Mouse (Mus musculus) liver (tissue): ENCODE measurements at regions not wholly inside any gene's neighbourhood (a gene's known extent, or its start where the extent isn't known, plus 50 kb on each side); places are given as distances from the start of the nearest gene placed in this dataset.

Source experiments
- DNase-seq: peaks from one replicate; pipeline ENCODE4 v3.0.0-alpha.2; 2020; ENCODE audit warnings: mixed read lengths

DNA sequence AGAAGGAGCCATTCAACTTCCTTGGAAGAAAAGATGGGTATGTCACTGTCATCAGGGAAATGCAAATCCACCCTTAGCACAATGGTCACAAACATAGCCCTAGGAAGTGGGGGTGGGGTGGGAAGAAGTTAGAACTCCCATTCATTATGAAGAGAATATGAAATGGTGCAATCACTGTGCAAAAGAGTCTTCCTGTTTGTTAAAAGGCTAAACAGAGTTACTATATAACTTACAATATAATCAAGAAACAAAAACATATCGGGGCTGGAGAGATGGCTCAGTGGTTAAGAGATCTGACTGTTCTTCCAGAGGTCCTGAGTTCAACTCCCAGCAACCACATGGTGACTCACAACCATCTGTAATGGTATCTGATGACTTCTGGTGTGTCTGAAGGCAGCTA, 95.1 kb upstream of the Tsc22d2 start:
- DNase-seq: no peak

DNA sequence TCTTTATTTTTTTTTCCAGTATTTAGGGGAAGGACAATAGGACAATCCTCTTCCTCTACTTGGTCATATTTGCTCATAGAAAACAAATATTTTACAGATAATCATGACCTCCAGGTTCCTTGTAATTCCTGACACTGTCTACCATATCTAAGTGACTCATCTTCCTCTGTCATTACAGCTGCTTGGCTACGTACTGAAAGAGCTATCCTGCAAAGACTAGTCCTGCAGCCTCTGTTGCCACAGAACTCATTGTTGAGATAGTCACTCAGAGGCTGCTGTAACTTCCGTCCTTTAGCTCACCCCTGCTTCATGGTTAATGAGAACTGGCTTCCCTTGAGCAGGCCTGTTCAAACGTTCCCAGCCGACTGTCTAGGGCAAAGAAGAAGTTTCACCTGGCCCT, 93.7 kb upstream of the Tsc22d2 start:
- DNase-seq: no peak

DNA sequence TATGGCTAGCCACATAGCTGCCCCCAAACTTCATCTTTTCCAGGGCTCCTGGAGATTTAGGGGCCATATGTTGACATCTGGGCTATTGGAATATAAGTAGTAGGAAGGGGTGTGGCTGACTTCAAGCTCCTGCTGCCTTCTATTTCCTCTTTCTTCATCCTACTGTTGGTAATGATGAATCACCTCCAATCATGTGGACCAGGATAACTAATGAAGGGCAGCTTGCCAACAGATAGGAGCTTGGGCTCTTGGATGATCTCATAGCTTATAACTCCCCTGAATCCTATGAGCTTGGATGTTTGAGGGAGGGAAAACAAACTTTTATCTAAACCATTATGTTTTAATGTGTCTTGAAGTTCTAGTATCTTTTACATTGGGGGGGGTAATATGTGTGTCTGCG, 92.2 kb upstream of the Tsc22d2 start:
- no peak for DNase-seq

DNA sequence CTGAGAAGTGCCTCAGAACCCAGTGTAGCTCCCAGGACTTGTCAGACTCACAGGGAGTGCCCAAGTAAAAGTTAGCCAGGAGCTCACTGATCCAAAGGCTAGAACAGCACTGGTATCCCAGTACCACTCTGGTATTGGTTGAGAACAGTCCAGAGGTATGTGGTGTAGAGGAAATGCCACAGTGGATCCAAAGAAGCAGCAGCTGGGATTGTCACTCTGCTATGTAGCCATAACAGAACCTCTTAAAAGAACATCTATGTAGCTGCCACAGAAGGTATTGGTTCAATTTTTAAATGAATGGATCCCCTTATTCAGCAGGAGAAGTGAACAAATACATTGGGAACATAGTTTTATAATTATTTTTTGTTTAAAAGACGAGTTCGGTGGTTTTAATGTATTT, 86.8 kb upstream of the Tsc22d2 start:
- DNase-seq: no peak

DNA sequence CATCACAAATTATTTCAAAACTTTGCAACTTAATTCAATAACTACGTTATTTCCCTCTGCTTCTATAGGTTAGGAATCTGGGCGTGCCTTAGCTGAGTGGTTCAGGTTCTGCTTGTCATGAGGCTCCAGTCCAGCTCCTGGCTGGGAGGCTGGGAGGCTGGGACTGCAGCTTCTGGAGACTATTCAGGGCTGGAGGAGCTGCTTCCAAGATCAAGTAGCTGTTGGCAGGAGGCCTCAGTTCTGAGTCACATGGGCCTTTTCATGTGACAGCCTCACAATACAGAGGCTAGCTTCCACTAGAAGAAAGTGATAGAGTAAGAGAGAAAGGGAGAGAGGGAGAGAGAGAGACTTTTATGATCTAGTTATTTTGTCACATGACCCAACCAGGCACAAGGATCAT, 84.3 kb upstream of the Tsc22d2 start:
- no peak for DNase-seq

DNA sequence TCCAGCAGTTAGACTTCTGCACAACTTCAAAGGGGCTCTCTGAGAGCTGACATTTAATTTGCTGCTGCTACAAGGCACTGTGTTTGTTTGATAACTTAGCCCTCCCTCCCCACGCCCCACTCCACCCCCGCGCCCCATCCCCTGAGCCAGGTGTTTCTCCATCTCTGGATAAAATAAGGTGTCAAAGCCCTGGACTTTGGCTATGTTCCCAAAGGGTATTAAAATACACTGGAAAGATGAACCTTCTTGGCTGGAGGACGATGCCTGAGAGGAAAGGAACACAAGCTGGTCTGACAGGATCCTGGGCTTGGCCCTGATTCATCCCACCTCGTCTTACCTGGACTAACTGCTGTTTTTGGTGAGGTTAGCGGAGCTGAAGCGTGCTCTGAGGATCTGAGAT, 80.5 kb upstream of the Tsc22d2 start:
- peak; percentile 11 for DNase-seq

DNA sequence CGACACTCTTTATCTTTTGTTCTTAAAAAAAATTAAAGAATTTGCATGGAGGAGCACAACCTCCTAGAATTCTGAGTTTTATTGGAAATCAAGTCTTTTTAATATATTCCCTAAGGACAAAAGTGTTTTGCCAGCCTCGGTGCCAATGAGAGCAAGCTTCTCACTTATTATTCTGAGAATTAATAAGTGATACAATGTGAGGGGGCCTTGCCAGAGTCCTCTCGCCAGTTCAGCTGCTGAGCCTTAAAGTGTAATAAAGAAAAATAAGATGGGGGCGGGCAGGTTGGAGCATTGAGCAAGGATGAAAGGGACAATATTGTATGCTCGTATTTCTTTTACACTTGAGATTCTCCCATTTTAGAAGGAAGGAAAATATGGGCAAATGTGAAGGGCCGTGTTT, 79.2 kb upstream of the Tsc22d2 start:
- DNase-seq: no peak

DNA sequence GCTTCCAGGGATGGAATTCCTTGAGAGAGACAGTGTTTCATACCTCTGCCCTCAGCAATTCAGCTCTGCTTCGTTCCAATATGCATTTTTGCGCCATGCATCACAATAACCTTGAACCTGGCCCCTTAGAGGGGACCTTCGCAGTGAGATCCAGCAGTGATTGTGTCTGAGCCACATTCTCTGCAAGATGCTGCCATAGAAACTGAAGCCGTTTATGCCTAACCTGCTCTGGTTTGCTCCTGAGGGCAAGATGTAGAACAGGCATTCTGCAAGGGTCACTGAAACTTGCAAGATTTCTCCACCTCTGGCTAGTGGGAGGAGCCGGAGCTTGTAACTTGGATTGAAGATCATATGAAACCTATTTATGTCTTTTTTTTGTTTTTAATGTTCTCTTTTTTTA, 78.4 kb upstream of the Tsc22d2 start:
- DNase-seq: no peak

DNA sequence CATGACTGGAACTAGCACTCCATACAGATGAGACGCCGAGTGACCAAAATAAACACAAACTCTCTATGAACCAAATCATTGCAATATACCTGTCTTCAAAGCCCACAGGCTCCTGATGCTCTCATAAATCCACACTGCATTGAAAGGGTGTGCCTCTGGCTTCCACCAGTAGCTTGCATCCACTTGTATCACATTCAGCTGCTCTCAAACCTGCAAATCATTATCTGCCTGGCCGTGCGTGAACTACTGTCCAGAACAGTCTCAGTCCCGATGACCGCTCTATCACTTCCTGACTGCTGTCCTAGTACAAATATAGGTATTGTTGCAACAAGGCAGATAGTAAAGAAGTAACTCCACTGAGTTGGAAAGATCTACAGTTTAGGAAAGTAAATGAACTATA, 77.9 kb upstream of the Tsc22d2 start:
- DNase-seq: no peak

DNA sequence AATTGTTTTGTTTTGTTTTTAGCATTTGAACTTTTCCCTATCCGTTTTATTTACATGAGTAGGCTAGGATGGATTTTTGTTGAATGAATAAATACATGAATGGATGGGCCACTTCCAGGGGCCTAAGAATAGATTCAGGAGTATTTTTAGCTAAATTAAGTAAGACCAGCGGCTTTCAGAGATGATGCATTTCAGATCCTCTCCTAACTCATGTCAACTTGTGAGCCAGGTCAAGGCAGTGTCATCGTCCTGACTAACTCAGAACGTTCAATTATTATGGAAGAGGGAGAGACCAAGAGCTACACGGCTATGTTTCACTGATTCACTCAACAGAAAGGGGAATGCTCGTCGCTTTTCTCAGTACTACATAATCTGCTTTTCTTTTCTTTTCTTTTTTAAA, 75.5 kb upstream of the Tsc22d2 start:
- DNase-seq: no peak

DNA sequence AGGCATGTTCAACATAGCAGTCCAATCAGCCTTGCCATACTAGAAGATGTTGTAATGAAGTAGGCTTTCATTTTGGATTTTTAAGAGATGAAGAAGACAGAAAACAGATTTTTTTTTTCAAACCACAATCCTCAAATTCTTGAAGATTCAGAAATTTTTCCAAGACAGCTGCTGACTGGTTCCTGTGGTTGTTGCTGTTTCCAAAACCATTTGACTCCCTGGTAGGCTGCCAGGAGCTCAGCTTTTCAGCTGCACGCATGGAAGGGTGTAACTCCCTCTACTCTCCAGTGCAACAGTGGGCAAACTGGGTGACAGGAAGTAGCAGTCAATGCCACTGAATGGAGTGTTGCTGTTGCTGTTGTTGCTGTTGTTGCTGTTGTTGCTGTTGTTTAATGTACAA, 72.4 kb upstream of the Tsc22d2 start:
- no peak for DNase-seq

DNA sequence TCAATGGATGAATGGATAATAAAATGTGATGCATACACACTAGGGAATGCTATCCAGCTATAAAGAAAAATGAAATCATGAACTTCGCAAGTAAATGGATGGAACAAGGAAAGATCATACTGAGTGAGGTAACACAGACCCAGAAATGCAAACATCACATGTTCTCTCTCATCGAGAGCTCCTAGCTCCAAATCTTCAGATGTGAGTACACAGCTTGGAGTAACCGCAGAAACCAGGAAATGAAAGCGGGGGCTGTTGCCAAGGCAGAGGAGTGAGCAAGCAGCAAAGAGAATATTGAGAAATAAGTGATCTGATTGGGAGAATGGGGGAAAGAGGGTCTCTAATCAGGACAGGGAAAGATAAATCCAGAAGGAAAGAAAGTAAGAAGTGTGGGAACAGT, 52.0 kb upstream of the Tsc22d2 start:
- DNase-seq: no peak

DNA sequence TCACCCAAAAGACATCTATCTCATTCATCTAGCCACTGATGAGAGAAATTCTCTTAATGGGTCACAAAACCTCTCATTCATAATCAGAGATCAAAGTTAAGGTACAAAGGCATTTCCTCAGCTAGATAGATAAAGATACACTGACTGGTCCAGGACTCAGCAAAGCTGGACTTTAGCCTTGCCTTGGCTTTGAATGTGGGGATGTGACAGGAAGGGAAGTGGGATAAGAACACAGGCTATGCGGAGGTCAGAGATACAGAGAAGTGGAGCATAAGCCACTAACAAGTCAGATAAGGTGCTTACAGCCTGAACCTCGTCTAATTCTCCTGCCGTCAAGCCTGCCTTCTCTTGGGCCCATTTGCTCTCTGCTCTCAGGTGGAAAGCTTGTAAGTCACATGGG, 50.0 kb upstream of the Tsc22d2 start:
- DNase-seq: no peak
